Mouse (Mus musculus) MN1 (cell line): ENCODE results near the gene Epp13.
A peak's percentile ranks its signal among the peaks of the same experiment; 100 is the strongest.
"Not testable (repeated sequence)": the region's sequence is repeated elsewhere in the genome, so short reads cannot be mapped to it uniquely, and the experiment has no call there.

Source experiments
- DNase-seq: peaks from one replicate; pipeline ENCODE4 v3.0.0-alpha.2; 2016; ENCODE audit warnings: low spot score

Epp13 gene

DNA sequence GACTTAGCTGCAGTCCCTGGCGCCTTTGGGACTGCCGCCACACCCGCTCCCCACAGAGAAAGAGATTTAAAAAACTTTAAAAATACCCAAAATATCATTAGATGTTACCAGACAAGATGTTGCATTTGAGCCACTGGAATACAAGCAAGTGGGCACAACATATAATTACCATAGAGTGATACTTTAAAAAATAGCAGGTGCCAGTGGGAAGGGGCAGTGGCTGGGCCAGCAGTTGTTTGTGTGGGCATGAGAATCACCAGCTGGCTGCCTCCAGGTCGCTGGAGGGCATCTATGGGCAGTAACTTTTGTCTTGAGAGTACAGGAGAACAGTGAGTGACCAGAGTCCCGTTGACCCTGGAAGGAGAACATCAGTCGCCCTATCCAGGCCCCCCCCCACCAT, at the start of gene Epp13:
Epp13 (plus strand) TSS at position 301 of the 400 bp plus-strand sequence.
- no peak for DNase-seq

DNA sequence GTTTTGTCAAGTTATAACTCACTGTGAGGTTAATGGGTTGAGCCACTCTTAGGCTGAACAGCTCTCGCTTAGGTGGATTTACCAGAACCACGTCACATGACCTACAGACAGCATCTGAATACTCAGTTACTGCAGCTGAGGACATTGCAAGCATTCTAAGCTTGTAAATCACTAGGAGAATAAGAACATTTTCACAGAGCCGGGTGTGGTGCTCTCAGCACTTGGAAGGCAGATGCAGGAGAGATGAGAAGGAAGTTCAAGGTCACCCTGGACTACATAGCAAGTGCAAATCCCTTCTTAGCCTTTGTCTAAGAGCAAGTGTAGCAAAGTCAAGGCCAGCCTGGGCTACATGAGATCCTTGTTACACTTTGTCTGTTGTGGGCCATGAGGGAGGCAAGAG, 48.3 kb upstream of the Epp13 start:
- DNase-seq, result no peak

DNA sequence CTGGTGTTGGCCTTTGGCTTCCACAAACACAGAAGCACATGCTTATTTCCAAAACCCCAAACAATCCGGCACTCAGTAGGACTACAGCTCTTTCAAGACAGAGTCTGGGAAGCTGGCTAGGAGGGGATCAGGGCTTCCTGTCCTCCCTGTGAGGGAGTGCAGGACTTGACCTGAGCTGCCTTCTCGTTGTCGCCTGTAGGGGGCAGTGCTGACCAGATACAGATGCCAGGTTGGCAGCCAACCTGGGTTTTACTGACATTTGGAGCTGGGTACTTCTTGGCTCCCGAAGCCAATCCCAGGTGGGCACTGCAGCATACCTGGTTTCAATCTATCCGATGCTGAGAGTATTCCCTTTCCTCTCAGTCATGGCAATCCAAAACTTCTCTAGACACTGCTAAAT, 39.4 kb upstream of the Epp13 start:
- DNase-seq, result no peak

DNA sequence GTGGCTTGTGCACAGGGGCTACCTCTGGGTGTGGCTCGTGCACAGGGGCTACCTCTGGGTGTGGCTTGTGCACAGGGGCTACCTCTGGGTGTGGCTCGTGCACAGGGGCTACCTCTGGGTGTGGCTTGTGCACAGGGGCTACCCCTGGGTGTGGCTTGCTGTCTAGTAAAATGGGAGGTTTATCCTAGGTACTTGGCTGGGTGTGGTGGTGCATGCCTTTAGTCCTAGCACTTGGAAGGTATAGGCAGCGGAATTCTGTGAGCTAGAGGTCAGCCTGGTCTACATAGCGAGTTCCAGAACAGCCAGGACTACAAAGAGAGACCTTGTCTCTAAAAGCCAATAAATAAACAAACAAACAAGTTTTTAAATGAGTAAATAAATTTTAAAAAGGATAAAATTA, 37.8 kb upstream of the Epp13 start:
- DNase-seq, result not testable (repeated sequence)

DNA sequence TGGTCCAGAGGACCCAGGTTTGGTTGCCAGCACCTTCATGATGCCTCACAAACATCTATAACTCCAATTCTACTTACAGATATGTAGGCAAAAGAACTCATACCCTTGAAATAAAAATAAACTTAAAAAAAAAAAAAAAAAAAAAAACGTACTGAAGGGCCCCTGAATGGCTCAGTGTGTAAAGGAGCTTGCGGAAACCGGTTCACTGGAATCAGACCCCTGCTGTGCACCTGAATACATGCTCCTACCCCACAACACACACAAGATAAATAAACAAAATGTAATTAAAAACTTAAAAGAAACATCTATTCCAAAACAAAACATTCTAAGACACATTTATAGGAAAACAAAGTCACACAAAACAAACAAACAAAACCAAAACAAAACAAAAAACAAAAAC, 32.4 kb upstream of the Epp13 start:
- no peak for DNase-seq

DNA sequence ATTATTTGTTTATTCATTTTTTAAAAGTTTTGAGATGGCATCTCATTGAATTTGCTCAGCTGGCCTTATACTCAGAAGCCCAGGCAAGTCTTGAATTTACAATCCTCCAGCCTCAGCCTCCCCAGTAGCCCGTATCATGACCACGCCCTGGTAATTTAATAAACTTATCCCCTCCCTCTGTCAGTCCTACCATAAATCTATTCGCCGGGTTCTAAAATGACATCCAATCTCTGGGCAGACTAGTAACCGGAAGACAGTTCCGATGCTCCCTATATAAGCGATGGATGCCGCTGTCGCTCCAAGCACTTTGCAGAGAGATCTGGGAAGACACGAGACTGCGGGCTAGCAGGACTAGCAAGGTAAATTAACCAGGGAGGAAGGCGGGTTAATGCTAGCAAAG, 30.5 kb upstream of the Epp13 start, which contains the start of gene Zscan5b:
Zscan5b (plus strand) TSS at position 301 of the 400 bp plus-strand sequence.
- DNase-seq, result no peak

DNA sequence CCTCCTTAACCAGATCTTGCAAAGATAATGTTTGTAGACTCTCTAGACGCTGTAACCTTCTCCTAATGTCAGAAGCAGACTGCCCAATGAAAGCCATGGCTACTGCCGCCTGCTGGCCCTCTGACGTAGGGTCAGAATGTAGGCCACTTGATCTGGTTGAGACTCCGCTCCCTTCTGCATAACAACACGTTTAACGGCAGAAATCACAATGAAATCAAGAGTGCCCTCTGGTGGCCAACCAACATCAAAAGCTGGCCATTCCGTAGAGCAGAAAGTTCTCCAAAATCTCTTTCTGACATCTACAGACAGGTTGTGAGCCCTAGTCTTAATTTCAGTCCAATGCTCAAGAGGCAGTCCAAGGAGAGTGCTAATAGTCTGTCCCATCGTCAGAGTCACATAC, 24.0 kb upstream of the Epp13 start:
- DNase-seq, result not testable (repeated sequence)

DNA sequence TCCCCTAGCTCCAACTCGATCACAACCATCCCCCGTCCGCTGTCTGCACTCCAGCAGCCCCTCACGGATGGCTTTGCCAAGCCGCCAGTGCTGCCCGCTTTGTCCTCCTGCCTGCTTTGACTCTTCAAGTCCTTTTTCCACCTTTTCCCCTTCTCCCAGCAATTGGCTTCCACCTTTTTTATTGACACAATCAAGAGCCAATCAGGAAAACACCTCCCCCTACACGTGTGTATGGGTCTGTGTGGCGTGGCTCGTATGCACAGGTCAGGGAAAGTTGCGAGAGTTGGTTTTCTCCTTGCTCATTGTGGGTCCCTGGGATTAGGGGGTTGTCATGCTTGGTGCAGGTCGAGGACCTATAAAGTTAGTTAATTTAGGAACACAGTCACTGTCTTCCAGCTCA, 12.7 kb upstream of the Epp13 start:
- DNase-seq, result no peak

DNA sequence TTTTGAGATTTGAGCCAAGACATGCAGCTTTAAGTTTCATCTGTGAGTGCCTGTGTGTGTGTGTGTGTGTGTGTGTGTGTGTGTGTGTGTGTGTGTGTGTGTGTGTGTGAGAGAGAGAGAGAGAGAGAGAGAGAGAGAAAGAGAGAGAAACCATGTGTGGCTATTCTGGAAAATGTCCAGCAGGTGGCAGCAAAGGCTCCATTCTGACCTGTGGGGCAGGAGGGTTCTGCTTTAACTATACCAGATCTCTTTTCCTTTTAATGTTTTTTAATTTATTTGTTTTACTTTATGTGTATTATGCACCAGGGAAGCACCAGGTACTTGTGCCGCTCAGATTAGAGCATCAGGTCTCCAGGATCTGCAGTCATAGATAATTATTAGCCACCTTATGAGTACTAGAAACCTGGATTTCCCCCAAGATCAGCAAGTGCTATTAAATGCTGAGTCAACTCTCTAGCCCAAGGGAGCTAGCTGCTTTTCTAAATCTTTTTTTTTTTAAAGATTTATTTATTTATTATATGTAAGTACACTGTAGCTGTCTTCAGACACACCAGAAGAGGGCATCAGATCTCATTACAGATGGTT, 11.6 kb upstream of the Epp13 start:
- DNase-seq, result peak; percentile 51

DNA sequence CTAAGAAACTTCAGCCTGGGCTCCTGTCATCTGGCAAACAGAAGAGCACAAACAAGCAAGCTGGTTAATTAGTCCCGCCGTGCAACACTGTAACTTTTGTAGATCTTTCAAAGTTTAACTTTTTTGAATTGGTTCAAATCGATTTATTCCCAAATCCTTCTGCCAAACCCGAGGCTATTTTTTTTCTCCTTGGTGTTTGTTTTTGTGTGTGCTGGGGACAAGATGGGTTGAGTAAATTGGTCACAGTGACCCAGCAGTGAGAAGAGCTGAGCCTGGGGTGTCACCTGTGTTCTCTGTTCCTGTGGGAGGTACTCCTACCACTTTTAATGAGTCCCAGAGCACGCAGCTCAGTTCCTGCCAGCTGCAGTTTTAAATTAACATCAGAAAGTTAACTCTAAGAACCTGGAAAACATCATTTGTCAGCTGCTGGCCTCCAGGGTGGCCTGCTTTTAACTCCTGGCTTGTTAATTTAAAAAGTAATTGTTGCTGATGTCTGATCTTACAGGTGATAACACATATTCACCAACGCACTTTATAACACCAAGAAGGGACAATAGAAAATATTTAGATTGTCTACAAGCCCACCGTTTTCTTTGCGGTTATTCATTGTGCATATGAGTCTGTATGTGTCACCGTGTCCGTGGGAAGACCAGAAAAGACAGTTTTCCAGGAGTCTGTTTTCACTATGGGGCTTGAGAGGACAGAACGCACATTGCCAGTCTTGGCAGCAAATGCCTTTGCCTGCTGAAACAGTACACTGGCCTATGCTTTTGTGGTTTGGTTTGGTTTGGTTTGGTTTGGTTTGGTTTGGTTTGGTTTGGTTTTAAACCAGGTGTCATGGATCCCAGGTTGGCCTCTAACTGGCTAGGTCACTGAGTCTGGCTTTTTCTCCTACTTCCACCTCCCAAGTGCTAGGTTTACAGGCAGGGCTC, 7.9 kb upstream of the Epp13 start:
- peak; percentile 50 for DNase-seq

DNA sequence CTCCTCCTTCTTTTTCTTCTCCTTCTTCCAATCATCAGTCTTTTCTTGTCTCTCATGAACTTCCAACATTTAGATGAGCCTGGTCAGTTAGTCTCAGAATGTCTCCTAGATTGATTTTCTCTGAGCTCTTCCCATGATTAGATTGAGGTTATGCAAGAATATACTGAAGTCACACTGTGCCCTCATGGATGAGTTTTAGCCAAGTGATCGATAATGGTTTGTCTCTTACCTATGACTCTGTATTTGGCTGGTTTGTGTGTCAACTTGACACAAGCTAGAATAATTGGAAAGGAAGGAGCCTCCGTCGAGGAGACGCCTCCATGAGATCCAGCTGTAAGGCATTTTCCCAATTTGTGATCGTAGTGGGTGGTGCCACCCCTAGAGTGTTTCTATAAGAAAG, 1.9 kb downstream of the Epp13 start:
- no peak for DNase-seq

DNA sequence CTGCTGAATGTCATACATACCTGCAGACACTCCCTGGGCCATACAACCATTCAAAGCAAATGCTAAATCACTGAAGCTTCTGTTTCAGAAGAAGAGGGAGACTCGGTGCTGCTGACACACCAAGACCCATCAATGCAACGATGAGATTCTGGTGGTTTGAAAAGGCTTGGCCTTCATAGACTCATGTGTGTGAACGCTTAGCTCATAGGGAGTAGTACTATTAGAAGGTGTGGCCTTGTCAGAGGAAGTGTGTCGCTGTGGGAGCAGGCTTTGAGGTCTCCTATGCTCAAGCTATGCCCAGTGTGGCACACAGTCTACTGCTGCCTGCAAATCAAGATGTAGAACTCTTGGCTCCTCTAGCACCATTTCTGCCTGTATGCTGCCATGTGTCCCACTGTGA, 4.9 kb downstream of the Epp13 start:
- no peak for DNase-seq

DNA sequence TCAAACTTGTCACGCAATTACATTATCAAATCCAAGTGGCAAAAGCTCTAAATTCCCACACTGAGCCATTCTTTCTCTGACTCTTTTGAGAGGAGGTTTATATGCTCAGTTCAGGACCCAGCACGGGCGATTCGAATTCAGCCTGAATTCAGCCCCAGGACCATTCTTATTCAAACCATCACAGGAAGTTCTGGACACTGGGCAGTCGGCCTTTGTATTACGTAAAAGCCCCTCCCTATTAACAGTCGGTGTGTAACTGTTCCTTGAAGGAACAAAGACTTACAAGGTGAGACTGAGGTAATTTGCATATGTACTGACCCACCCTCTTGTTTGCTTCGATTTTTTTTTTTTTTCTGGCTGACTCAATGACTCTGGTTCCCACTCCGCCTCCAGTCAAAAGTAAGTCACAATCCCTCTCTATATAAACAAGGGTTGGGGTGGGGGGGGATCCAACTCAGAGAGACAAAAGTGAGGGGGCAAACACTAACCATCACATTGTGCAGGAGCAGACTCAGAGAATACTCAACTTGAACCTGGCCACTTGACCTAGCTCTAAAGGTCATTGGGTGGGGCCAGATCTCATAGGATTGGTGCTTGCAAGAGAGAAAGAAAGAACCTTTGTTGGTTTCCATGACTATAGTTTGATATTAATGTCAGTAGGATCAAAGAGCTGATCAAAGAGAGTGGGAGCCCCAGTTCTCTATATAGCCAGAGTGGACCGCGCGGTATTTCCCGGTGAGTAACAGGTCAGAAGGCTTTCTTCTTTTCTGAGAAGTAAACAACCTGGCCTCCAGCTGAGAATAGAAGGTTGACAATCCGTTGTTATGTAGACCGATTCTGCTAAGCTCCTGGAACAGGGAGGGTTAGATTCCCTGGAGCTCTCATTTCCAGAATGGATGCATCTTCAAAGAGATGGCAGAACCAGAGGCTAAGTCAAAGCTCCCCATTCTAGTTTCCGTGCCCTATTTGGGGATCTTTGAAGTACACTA, 6.0 kb downstream of the Epp13 start:
- no peak for DNase-seq

DNA sequence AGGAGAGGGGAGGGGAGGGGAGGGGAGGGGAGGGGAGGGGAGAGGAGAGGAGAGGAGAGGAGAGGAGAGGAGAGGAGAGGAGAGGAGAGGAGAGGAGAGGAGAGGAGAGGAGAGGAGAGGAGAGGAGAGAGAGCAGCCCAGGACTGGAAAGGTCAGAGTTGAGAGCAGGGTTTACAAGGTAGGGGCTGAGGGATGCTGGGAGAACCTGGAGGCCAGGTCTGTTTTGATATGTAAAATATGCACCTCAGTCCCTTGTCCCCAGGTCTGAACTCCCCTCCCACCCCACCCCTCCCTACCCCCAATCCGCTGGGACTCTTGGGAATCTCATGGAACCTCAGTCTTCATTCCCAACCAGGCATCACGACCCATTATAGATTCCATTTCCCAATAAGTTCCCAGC, 7.5 kb downstream of the Epp13 start:
- not testable (repeated sequence) for DNase-seq

DNA sequence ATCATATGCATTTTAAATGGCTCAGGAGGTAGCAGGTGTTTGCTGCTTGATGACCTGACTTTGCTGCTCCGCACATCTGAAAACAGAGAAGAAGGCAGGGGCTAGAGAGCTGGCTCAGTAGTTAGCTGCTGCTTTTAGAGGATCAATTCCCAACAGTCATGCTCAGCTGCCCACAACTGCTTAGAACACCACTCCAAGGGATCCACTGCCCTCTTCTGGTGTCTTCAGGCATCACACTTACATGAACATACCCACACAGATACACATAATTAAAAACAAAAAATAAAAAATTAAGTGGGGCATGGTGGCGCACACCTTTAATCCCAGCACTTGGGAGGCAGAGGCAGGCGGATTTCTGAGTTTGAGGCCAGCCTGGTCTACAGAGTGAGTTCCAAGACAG, 9.6 kb downstream of the Epp13 start:
- no peak for DNase-seq

DNA sequence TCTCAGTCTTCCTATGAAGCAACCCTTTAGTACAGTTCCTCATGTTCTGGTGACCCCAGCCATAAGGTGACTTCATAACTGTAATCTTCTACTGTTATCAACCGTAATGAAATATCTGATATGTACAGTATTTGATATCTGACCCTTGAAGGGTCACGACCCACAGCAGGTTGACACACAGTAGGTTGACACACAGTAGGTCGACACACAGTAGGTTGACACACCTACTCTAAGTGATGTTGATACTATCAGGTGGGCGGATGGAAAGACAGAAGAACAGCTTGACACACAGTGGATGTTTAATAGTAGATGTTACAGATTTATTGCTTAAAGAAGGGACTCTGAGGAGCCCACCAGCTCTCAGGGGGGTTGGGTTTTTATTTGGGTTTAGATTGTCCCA, 10.5 kb downstream of the Epp13 start:
- DNase-seq, result no peak

DNA sequence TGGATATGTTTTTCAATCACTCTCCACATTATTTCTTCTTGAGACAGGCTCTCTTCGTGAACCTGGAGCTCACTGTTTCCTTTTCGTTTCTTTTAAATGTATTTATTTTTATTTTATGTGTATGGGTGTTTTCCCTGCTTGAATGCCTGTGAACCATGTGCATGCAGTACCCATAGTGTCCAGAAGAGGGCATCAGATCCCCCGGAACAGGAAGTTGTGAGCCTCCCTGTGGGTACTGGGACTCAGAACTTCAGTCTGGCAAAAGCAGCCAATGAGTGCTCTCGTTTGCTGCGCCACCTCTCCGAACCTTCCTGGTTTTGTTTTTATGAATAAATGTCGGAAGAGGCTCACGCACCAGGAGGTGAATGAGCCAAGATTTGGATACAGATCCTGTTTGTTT, 13.2 kb downstream of the Epp13 start:
- DNase-seq, result no peak

DNA sequence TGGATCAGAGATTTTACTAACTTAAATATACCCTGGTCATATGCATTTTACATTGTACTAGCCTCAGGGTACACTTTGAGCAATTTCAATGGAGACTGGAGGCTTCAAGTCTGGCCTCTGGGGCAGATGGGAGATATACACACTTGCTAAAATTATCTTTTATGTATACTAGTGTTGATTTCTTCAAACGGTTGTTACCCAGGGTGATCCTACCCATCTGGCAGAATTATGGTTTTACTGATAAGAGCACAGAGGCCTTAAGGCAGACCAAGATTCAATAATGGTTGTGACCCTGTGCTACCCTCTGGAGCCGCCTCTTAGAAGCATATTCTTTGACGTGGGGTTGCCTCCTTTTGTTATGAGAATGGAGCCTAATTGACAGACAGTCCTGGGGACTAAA, 25.4 kb downstream of the Epp13 start:
- no peak for DNase-seq

DNA sequence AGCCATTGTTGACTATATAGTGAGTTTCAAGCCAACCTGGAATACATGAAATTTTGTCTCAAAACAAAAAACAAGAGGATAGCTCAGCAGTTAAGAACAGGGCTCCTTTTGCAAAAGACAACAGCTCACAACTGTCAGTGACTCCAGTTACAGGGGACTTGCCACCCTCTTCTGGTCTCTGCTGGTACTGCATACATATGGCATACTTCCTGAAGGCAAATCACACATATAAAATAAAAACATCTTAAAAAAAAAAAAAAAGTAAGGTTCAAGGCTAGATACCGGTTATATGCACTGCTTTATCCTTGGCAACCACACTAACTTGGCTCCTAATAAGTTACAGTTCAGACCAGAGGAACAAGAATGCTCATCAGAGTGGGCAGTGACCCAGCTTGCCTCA, 30.2 kb downstream of the Epp13 start:
- DNase-seq, result peak; percentile 80

DNA sequence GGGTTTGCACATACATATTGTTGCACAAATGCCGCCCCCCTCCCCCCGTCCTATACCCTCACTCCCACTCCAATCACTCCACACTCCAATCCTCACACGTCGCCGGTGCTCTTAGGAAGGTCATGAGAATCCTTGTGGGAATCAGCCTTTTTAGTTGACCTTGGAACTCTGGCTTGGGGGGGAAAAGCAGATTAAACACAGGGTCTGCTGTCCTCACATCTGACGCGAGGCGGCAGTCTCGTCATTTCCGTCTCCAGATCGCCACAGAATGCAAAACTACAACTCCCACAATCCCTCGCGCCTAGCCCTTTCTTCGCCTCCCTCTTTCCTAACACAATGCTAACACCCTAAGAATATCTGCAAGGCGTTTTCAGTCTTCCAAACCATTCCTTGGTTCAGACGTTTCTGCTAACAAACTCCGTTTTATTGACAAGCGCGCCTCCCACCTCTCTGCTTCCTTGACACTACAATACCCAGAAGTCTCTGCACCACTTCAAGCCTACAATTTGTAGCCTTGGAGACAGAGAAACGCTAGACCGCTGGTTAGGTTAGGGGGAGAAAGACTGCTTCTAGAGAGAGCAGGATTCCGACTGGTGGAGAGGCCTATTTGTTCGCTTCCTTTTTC, 31.1 kb downstream of the Epp13 start:
- DNase-seq, result peak; percentile 83

DNA sequence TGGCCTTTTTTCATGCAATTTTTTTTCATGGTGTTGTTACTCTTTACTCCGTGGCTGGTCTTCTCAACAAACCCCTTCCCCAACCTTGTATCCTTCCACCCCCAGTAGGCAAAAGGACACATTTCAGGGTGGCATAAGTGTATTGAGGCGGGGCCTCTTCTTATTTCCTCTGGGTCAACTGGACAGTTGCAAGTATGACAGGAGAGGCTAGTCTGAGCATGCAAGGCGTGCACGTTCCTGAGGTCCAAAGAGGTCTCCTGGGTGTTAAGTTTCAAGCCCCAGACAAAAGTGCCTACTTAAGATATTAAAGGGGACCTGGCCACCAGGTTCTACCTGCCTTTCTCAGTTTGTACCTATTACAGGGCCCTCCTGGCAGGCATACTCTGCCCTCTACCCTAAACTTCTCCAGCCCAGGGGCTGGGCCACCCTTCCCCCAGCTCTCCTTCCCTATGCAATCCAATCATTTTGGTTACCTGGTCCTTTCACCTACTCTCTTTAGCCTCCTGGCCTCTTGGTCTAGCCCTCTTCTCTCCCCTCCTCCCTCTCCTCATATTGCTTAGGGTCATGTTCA, 32.0 kb downstream of the Epp13 start:
- no peak for DNase-seq

DNA sequence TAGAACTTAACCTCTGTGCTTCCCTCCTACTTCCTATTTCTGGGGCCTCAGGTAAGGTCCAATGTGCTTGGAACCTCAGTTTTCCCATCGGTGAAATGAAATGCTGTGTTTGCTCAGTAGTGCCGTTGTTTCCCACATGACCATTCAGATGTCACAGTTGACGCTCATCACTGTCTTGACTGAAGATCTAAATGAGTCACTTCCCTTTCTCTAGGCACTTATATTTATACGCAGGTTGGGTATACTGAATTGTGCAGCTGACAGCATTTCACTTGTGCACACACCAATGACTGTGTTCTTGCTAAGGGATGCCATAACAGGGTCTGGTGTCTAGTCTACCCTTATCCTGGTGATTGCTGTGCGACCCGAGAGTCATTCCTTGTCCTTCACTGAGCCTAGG, 32.9 kb downstream of the Epp13 start:
- DNase-seq, result no peak
